ENCODE assay signal across 8 mouse cellular contexts in genomic region chr6:39592401-39593214, GRCm38 (mm10). TPM values are rescaled to one million over a fixed set of nuclear protein-coding genes. Genes with fewer than 3 reads are reported as not detected.
DNase-seq lines count a peak whose midpoint lies in the region; ATAC-seq lines count a peak whose summit lies in the region.

Gene Ndufb2 (plus strand): TSS chr6:39592574.

- 0% methylated on average over 56 of the region's 56 CpGs for WGBS in hindbrain, embryonic 16.5 days
- under 1% methylated on average over 55 of the region's 56 CpGs for whole genome bisulfite sequencing in macrophage (ENCODE audit: missing documents)

- peaks cover 16% of the 10 kb centered on the region for H3K4me1 ChIP-seq in hindbrain, embryonic 16.5 days (ENCODE audit: control insufficient read depth, insufficient read depth, low read depth, low read length)

- DNase-seq in WW6 (ENCODE audit: low read depth, low spot score) = peak; percentile 89
- peak; percentile 74 to 92 for DNase-seq in cerebellum, postnatal 4 days (ENCODE audit: low spot score in 2 of 2)
- peak; percentile 94 for DNase-seq in gastrocnemius, adult 18-20 months (ENCODE audit: low spot score)
- DNase-seq in left cerebral cortex, adult 18-20 months (ENCODE audit: low spot score in 2 of 2) = peak; percentile 95 to 96
- peak; percentile 95 for DNase-seq in right cerebral cortex, adult 18-20 months
- peak; percentile 78 for DNase-seq in urinary bladder, postnatal 10 days (ENCODE audit: low spot score)

- H3K27ac ChIP-seq in hindbrain, embryonic 16.5 days (ENCODE audit: low read depth, low read length) = peak within 1 kb of the TSS; percentile 97
- peak within 1 kb of the TSS; percentile 50 for H3K27ac ChIP-seq in macrophage

- H3K36me3 ChIP-seq in hindbrain, embryonic 16.5 days (ENCODE audit: control insufficient read depth, insufficient read depth, low read length) = peaks cover 15% of the 10 kb centered on the region
- peaks cover 19% of the 10 kb centered on the region for H3K36me3 ChIP-seq in macrophage (ENCODE audit: inconsistent target)

- no peaks in the 10 kb centered on the region for H3K27me3 ChIP-seq in hindbrain, embryonic 16.5 days (replicated peaks; ENCODE audit: control insufficient read depth, insufficient read depth, low read length)

- ATAC-seq in hindbrain, embryonic 16.5 days = peak; percentile 98

- H3K79me2 ChIP-seq in macrophage (ENCODE audit: inconsistent target) = peaks cover 26% of the 10 kb centered on the region; the same call in 1 of the 2 replicates

- H3K4me3 ChIP-seq in hindbrain, embryonic 16.5 days (ENCODE audit: low read length) = peak within 1 kb of the TSS; percentile 88
- H3K4me3 ChIP-seq in macrophage (ENCODE audit: inconsistent target) = peak within 1 kb of the TSS; percentile 78

- no peaks in the 10 kb centered on the region for H3K9me3 ChIP-seq in hindbrain, embryonic 16.5 days (ENCODE audit: control insufficient read depth, low read length)

- H3K9ac ChIP-seq in hindbrain, embryonic 16.5 days (ENCODE audit: low read depth, low read length) = peak within 1 kb of the TSS; percentile 94

- peak within 1 kb of the TSS; percentile 84 for H3K4me2 ChIP-seq in hindbrain, embryonic 16.5 days (ENCODE audit: low read length)

RNA-seq across cellular contexts. Expression of gene Ndufb2, which starts in this region (rescaled TPM):
- 100 to 1,000 TPM; 383 to 422 TPM for total RNA-seq in gastrocnemius, adult 18-20 months (2021)
- 482 and 563 TPM in 2 replicates for polyA plus RNA-seq in hindbrain, embryonic 16.5 days (2015; fragmentation: Nextera tagmentation; extraction: Ambion mirVana)
- total RNA-seq in left cerebral cortex, adult 18-20 months (2021) = 100 to 1,000 TPM; 173 to 197 TPM
- 10 to 100 TPM in 25 of 26 experiments, 1 to 10 TPM in 1; 8.8 to 41.2 (median 22.7) TPM for total RNA-seq in macrophage (2018; cell fraction: chromatin; rRNA removed)
- total RNA-seq in macrophage (2018; cell fraction: cytosol; rRNA removed) = 10 to 100 TPM; 46.9 to 76.0 (median 58.4) TPM
- total RNA-seq in macrophage (2018; cell fraction: nucleus; rRNA removed) = 10 to 100 TPM; 10.6 to 32.2 (median 20.0) TPM
- polyA plus RNA-seq in macrophage (2018) = 19.3 to 95.8 TPM (median 73.1 TPM) in 3 replicates

Comparison
In these comparisons a context has a peak if more than half of its experiments do, and no peak if none do; other contexts are left out.
1. Peak in every context shown above with its lines: DNase-seq, ATAC-seq, H3K4me3 ChIP-seq and H3K27ac ChIP-seq.